Mouse (Mus musculus) monocyte, adult 2 months (primary cell): ENCODE data around the gene Cers2.

Source experiments
- DNase-seq, 2 experiments: peaks; one replicate each; pipeline ENCODE4 v3.0.0; 2022; ENCODE audit warnings: low spot score in 2 of 2, low read depth in 1 of 2

The Cers2 gene

GRCm38 (mm10) chr3:95370101-95370500, 55.5 kb downstream of the Cers2 start:
- DNase-seq, result no peak
